Mouse (Mus musculus): Measurements from ENCODE around the gene Barx2.

DNA sequence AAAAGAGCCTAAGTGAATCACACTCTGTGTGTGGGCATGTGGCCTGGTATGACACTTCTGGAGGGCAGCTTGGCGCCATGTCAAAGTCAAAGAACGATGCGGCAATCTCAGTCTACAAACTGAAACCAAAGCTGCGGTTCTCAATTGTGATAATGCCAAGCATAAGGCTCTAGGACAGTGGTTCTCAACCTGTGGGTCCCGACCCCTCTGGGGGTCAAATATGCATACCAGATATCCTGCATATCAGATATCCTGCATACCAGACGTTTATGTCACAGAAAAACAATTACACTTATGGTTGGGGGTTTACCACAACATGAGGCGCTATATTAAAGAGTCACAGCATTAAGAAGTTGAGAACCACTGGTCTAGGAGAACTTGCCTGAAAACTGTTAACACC, 10.3 kb upstream of the Barx2 start:
- TF ChIP-seq EP300 (IDR thresholded peaks at IDR 0.05) (no peak), CTCF (IDR thresholded peaks at IDR 0.05) (no peak)
